Mouse (Mus musculus) bone marrow, adult 2 months (tissue): ENCODE measurements around the gene Ccdc93.

Experiments
- CTCF ChIP-seq: fragments of 200-500 bp; IDR thresholded peaks from 2 replicates; pipeline ENCODE4 v1.5.1; 2011; ENCODE audit warnings: low read length, control low read depth; ENCODE audit not compliant: control insufficient read depth, insufficient read depth
- POLR2A ChIP-seq: fragments of 200-500 bp; IDR thresholded peaks from 2 replicates; pipeline ENCODE4 v1.6.1; 2011; ENCODE audit warnings: low read depth, mild to moderate bottlenecking, control low read depth, low read length, borderline replicate concordance; ENCODE audit not compliant: control insufficient read depth

DNA sequence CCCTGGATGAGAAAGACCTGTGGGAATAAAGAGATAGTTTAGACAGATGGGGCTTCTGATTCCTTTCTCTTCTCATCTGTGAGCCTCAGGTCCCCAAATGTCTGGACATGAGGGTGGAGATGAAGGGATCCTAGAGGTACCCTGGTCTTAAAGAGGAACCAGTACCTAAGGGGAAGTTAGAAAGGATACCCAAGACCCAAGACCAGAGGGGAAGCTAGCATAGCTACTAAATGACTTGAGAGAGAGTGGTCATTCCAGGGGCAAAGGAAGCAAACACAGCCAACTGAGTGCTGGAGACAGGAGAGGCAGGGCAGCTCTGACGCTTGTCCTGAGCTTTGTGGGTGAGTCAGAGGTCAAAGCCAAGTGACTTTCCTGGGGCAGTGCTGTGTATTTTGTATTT is 31.8 kb downstream of the Ccdc93 start:
- TF ChIP-seq POLR2A = no peak
- TF ChIP-seq CTCF = no peak
